Comparison of ENCODE assay signal across 1 mouse cellular context in the genomic region with DNA sequence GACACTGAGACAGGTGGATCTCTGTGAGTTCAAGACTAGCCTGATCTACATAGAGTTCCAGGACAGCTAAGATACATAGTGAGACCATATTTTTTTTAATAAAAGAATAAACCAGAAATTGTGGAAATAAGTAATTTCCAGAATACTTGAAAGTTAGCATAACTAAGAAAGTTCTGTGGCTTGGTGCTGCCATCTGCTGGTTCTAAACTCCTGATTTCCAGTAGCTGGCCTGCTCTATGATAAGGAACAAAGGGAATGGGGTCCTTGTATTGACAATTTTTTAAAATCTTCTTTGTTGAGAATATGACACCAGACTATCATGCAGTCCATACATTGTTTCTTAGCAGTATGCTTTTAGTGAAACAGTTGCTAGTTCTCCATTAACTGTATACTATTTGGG.
TF ChIP-seq lines count a peak whose summit lies in the region.

No protein-coding gene starts in this region.

TF ChIP-seq in MEL, 35 proteins besides CTCF, POLR2A, EP300 and RAD21:
- TF ChIP-seq SMC3 (IDR thresholded peaks at IDR 0.05; ENCODE audit: low read depth, low read length) = peak; percentile 88
- TF ChIP-seq ZNF384 (IDR thresholded peaks at IDR 0.05; ENCODE audit: low read depth, low read length) = 0 out of 2 replicates have a peak, but pooled peaks have one; percentile 7
- peak; percentile 79 for TF ChIP-seq ZC3H11A (IDR thresholded peaks at IDR 0.05; ENCODE audit: low read depth, low read length)
- TF ChIP-seq ETS1 (IDR thresholded peaks at IDR 0.05; ENCODE audit: low read depth, low read length) = no peak
- TF ChIP-seq SIN3A (IDR thresholded peaks at IDR 0.05; ENCODE audit: low read length) = no peak
